Mouse (Mus musculus): Measurements from ENCODE around the gene Gm20509. TPM values are rescaled to one million over a fixed set of nuclear protein-coding genes. Genes with fewer than 3 reads are reported as not detected.

Gm20509 gene
- polyA plus RNA-seq, 1 experiment, result not detected

DNA sequence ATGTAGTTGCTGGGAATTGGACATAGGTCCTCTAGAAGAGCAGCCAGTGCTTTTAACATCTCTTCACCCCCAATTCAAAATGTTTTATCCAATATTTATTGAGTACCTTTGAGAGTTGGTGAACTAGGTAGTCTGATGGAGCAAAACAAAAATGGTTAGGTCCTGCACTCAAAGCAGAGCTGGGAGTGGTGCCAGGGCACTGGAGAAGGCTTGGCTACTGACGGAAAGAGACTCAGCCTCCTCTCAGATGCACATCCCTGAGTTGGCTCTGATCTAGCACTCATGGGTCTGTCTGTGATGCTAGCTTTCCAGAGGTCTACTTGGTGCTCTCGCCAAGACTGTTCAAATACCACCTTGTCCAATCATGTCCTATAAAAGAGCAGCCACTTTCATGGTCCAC, 4.4 kb upstream of the Gm20509 start:
- no peak for DNase-seq
- Histone ChIP-seq H3K4me3 (ENCODE audit: insufficient read depth, low read depth, low read length) (no peak overlapping the region), H3K27ac (ENCODE audit: insufficient read depth, low read depth, low read length) (no peak overlapping the region), H3K4me1 (ENCODE audit: control insufficient read depth, insufficient read depth, low read length) (no peaks in the 10 kb centered on the region; the same call in 1 of the 2 replicates), H3K36me3 (ENCODE audit: control insufficient read depth, insufficient read depth, low read length) (no peaks in the 10 kb centered on the region), H3K27me3 (replicated peaks; ENCODE audit: control insufficient read depth, insufficient read depth, low read length) (no peaks in the 10 kb centered on the region)
- 78% methylated on average over 2 of the region's 2 CpGs for WGBS
- no peak for TF ChIP-seq CTCF (conservative IDR thresholded peaks at IDR 0.05; ENCODE audit: insufficient read depth, insufficient read length, low read depth, low read length)
- TF ChIP-seq POLR2A (IDR thresholded peaks at IDR 0.05; ENCODE audit: low read depth, low read length), result no peak

DNA sequence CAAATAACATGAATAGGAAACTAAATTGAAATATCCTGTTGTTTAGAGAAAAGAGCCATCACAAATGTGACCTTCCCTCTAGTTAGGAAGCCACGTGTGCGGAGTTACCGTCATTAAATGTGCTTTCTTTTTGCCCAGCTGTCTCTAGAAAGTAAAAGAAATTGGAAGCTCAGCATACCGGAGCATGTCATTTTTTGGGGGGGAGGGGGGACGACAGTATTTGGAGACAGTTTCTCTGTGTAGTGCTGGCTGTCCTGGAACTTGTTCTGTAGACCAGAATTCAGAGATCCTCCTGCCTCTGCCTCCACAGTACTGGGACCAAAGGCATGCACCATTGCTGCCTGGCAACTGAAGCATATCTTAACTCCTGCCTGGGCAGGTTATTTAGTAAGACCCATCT, 734 bp upstream of the Gm20509 start, which contains the start of gene Khdc3:
Gene Khdc3, plus strand, starts transcription at position 301 of the 400 bp plus-strand sequence.
- no peaks in the 10 kb centered on the region for H3K27me3 ChIP-seq (replicated peaks; ENCODE audit: control insufficient read depth, insufficient read depth, low read length)
- H3K4me3 ChIP-seq (ENCODE audit: insufficient read depth, low read depth, low read length), result no peak within 1 kb of the TSS
- 88% methylated on average over 5 of the region's 5 CpGs for WGBS

GRCm38 (mm10) chr9:73103159-73103879, 1.0 kb downstream of the Gm20509 start:
- WGBS, result 6% methylated on average over 60 of the region's 60 CpGs
- Histone ChIP-seq H3K27me3 (replicated peaks; ENCODE audit: control insufficient read depth, insufficient read depth, low read length) (no peaks in the 10 kb centered on the region), H3K27ac (ENCODE audit: insufficient read depth, low read depth, low read length) (no peak overlapping the region), H3K4me1 (ENCODE audit: control insufficient read depth, insufficient read depth, low read length) (no peaks in the 10 kb centered on the region), H3K36me3 (ENCODE audit: control insufficient read depth, insufficient read depth, low read length) (no peaks in the 10 kb centered on the region), H3K4me3 (ENCODE audit: insufficient read depth, low read depth, low read length) (peak overlapping the region; percentile 47)
- peak; percentile 39 for DNase-seq
- TF ChIP-seq POLR2A (IDR thresholded peaks at IDR 0.05; ENCODE audit: low read depth, low read length), result no peak
- no peak for TF ChIP-seq CTCF (conservative IDR thresholded peaks at IDR 0.05; ENCODE audit: insufficient read depth, insufficient read length, low read depth, low read length)

More for the DNA sequence above, 734 bp upstream of the Gm20509 start, which contains the start of gene Khdc3:
- TF ChIP-seq CTCF (conservative IDR thresholded peaks at IDR 0.05; ENCODE audit: insufficient read depth, insufficient read length, low read depth, low read length) (no peak), POLR2A (IDR thresholded peaks at IDR 0.05; ENCODE audit: low read depth, low read length) (no peak)
- no peak for DNase-seq
- Histone ChIP-seq H3K4me1 (ENCODE audit: control insufficient read depth, insufficient read depth, low read length) (no peaks in the 10 kb centered on the region), H3K27ac (ENCODE audit: insufficient read depth, low read depth, low read length) (no peak within 1 kb of the TSS), H3K36me3 (ENCODE audit: control insufficient read depth, insufficient read depth, low read length) (no peaks in the 10 kb centered on the region)

GRCm38 (mm10) chr9:73103880-73104198, 1.6 kb downstream of the Gm20509 start:
- Histone ChIP-seq H3K36me3 (ENCODE audit: control insufficient read depth, insufficient read depth, low read length) (no peaks in the 10 kb centered on the region), H3K27ac (ENCODE audit: insufficient read depth, low read depth, low read length) (no peak overlapping the region), H3K4me1 (ENCODE audit: control insufficient read depth, insufficient read depth, low read length) (no peaks in the 10 kb centered on the region), H3K27me3 (replicated peaks; ENCODE audit: control insufficient read depth, insufficient read depth, low read length) (no peaks in the 10 kb centered on the region), H3K4me3 (ENCODE audit: insufficient read depth, low read depth, low read length) (peak overlapping the region; percentile 47; the same call in 1 of the 2 replicates)
- no peak for DNase-seq
- 41% methylated on average over 5 of the region's 5 CpGs for WGBS
- TF ChIP-seq CTCF (conservative IDR thresholded peaks at IDR 0.05; ENCODE audit: insufficient read depth, insufficient read length, low read depth, low read length) (no peak), POLR2A (IDR thresholded peaks at IDR 0.05; ENCODE audit: low read depth, low read length) (no peak)

DNA sequence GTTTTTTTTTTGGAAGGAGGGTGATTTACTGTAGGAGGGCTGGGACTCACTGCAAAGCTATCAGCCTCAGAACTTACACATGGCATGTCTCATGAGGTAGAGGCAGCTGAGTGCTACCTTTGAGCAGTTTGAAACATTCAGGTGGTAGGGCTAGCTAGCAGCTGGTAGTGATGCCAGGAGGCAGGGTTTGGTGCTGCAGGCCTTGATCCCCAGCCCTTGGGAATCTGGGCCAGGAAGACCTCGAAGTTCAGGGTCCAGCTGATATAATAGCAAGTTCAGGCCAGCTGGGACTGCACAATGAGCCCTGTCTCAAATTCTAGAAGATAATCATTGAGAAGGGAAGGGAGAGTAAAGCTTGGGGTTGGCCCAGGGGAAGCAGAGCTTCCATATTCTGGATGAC, 2.9 kb downstream of the Gm20509 start:
- Histone ChIP-seq H3K27me3 (replicated peaks; ENCODE audit: control insufficient read depth, insufficient read depth, low read length) (no peaks in the 10 kb centered on the region), H3K4me1 (ENCODE audit: control insufficient read depth, insufficient read depth, low read length) (no peaks in the 10 kb centered on the region), H3K27ac (ENCODE audit: insufficient read depth, low read depth, low read length) (no peak overlapping the region), H3K36me3 (ENCODE audit: control insufficient read depth, insufficient read depth, low read length) (no peaks in the 10 kb centered on the region), H3K4me3 (ENCODE audit: insufficient read depth, low read depth, low read length) (no peak overlapping the region)
- WGBS, result 62% methylated on average over 1 of the region's 1 CpGs
- no peak for DNase-seq
- TF ChIP-seq POLR2A (IDR thresholded peaks at IDR 0.05; ENCODE audit: low read depth, low read length), result no peak
- TF ChIP-seq CTCF (conservative IDR thresholded peaks at IDR 0.05; ENCODE audit: insufficient read depth, insufficient read length, low read depth, low read length), result no peak

- Histone ChIP-seq H3K4me1 (ENCODE audit: control insufficient read depth, insufficient read depth, low read length) (no peaks in the 10 kb centered on the region), H3K27ac (ENCODE audit: insufficient read depth, low read depth, low read length) (no peak overlapping the region)
- no peak for DNase-seq
Observed at GRCm38 (mm10) chr9:73105771-73106170, 3.5 kb downstream of the Gm20509 start.

More at GRCm38 (mm10) chr9:73105771-73106170, 3.5 kb downstream of the Gm20509 start:
- Histone ChIP-seq H3K4me3 (ENCODE audit: insufficient read depth, low read depth, low read length) (no peak overlapping the region), H3K27me3 (replicated peaks; ENCODE audit: control insufficient read depth, insufficient read depth, low read length) (no peaks in the 10 kb centered on the region), H3K36me3 (ENCODE audit: control insufficient read depth, insufficient read depth, low read length) (no peaks in the 10 kb centered on the region)
- TF ChIP-seq POLR2A (IDR thresholded peaks at IDR 0.05; ENCODE audit: low read depth, low read length), result no peak
- TF ChIP-seq CTCF (conservative IDR thresholded peaks at IDR 0.05; ENCODE audit: insufficient read depth, insufficient read length, low read depth, low read length), result no peak

Measured in kidney, adult 2 months (tissue).